Comparison of ENCODE assay signal across 1 mouse cellular context in the genomic region with DNA sequence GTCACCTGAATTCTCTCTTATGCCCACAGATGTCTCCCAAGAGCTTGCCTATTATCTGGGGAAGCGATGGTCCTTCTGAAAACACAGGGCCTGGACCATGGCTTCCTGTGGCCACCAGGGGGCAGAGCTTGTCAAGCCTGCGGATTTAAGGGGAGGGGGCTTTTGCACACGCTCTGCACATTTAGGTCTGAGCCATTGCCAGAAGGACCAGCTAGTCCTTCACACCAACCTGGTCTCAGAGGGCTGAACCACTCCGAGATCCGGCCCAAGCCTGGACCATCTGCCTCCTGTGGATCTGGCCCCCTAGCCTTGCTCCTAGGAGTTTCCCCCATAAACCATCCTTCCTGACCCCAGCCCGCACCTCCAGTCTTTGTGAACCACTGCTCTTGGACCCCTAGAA.
TF ChIP-seq lines count a peak whose summit lies in the region.

No protein-coding gene starts in this region.

TF ChIP-seq in C2C12, 6 proteins besides CTCF, POLR2A, EP300 and RAD21 (continued from another document):
- TF ChIP-seq CEBPB (IDR thresholded peaks at IDR 0.05; ENCODE audit: low read depth) = no peak
